Comparison of ENCODE assay signal across 15 mouse cellular contexts in genomic region chr6:30287958-30288357, GRCm38 (mm10). TPM values are rescaled to one million over a fixed set of nuclear protein-coding genes. Genes with fewer than 3 reads are reported as not detected.
DNase-seq lines count a peak whose midpoint lies in the region; ATAC-seq and TF ChIP-seq lines count a peak whose summit lies in the region.
"Had no signal": no experiment of that assay in that cellular context is flagged by ENCODE, and none has a peak within 500 bp of the region (broad histone marks: within the 10 kb centered on the region; RNA-seq: fewer than 3 reads in every experiment).

No protein-coding gene starts in this region.

- TF ChIP-seq CTCF in lung, postnatal 0 days (IDR thresholded peaks at IDR 0.05), result no peak

- DNase-seq in heart, postnatal 14 days, result peak; percentile 20 to 25
- peak; percentile 15 for DNase-seq in lung, postnatal 14 days
- no peak for DNase-seq in lung, postnatal 0 days (ENCODE audit: low spot score)
- peak; percentile 46 for DNase-seq in adrenal gland, postnatal 25 days
- peak; percentile 20 for DNase-seq in gastrocnemius, postnatal 14 days
- DNase-seq in limb, embryonic 10.5 days (ENCODE audit: low spot score), result no peak
- DNase-seq in frontal cortex, adult 2 months (ENCODE audit: extremely low spot score in 1 of 2, low spot score in 1 of 2), result no peak
- DNase-seq: cerebellum, adult 11-12 months; liver had no signal

- H3K27ac ChIP-seq in heart, embryonic 12.5 days (ENCODE audit: poor library complexity, severe bottlenecking), result no peak overlapping the region
- H3K27ac ChIP-seq in lung, postnatal 0 days (ENCODE audit: low read length), result no peak overlapping the region
- no peak overlapping the region for H3K27ac ChIP-seq in limb, embryonic 10.5 days
- H3K27ac ChIP-seq: macrophage; neural tube, embryonic 12.5 days had no signal

- no peaks in the 10 kb centered on the region for H3K27me3 ChIP-seq in heart, embryonic 12.5 days (replicated peaks)
- no peaks in the 10 kb centered on the region for H3K27me3 ChIP-seq in lung, postnatal 0 days (replicated peaks; ENCODE audit: insufficient read depth, low read length)
- no peaks in the 10 kb centered on the region for H3K27me3 ChIP-seq in limb, embryonic 10.5 days (ENCODE audit: low read depth, poor library complexity, severe bottlenecking)
- H3K27me3 ChIP-seq: CH12.LX; neural tube, embryonic 12.5 days had no signal

- peaks cover 69% of the 10 kb centered on the region for H3K36me3 ChIP-seq in heart, embryonic 12.5 days
- peaks cover 13% of the 10 kb centered on the region for H3K36me3 ChIP-seq in lung, postnatal 0 days (ENCODE audit: insufficient read depth, low read length)
- peaks cover 72% of the 10 kb centered on the region for H3K36me3 ChIP-seq in limb, embryonic 10.5 days

- intact Hi-C loops in heart, postnatal 14 days (cut with DNase I), result no loop called here
- intact Hi-C loops in gastrocnemius, postnatal 14 days (cut with DNase I; ENCODE audit: low total_unique reads), result no loop called here

- 84% methylated on average over 6 of the region's 6 CpGs for WGBS in heart, embryonic 12.5 days
- WGBS in lung, postnatal 0 days, result 78% methylated on average over 6 of the region's 6 CpGs
- WGBS in limb, embryonic 10.5 days, result 92% methylated on average over 6 of the region's 6 CpGs

- no peaks in the 10 kb centered on the region for H3K9me3 ChIP-seq in heart, embryonic 12.5 days (replicated peaks)
- no peaks in the 10 kb centered on the region for H3K9me3 ChIP-seq in lung, postnatal 0 days (ENCODE audit: low read length)
- H3K9me3 ChIP-seq in limb, embryonic 10.5 days (replicated peaks), result no peaks in the 10 kb centered on the region
- H3K9me3 ChIP-seq: neural tube, embryonic 12.5 days had no signal

- H3K4me2 ChIP-seq in heart, embryonic 12.5 days, result no peak overlapping the region
- no peak overlapping the region for H3K4me2 ChIP-seq in lung, postnatal 0 days (replicated peaks; ENCODE audit: low read depth, low read length)
- H3K4me2 ChIP-seq: neural tube, embryonic 12.5 days had no signal

- H3K9ac ChIP-seq in heart, embryonic 12.5 days, result no peak overlapping the region
- no peak overlapping the region for H3K9ac ChIP-seq in lung, postnatal 0 days (replicated peaks; ENCODE audit: low read depth)
- H3K9ac ChIP-seq: neural tube, embryonic 12.5 days had no signal

- H3K4me1 ChIP-seq in heart, embryonic 12.5 days (replicated peaks), result peaks cover 11% of the 10 kb centered on the region
- no peaks in the 10 kb centered on the region for H3K4me1 ChIP-seq in lung, postnatal 0 days (ENCODE audit: insufficient read depth, low read depth, low read length)
- no peaks in the 10 kb centered on the region for H3K4me1 ChIP-seq in limb, embryonic 10.5 days
- H3K4me1 ChIP-seq: neural tube, embryonic 12.5 days had no signal

- no peak for TF ChIP-seq EP300 in lung, postnatal 0 days (IDR thresholded peaks at IDR 0.05)

- no peak for ATAC-seq in heart, embryonic 12.5 days (ENCODE audit: insufficient number of reproducible peaks, low FRiP score)
- ATAC-seq in lung, postnatal 0 days, result no peak
- ATAC-seq: hindbrain, embryonic 16.5 days; midbrain, embryonic 16.5 days had no signal

- H3K4me3 ChIP-seq in heart, embryonic 12.5 days, result no peak overlapping the region
- no peak overlapping the region for H3K4me3 ChIP-seq in lung, postnatal 0 days (ENCODE audit: low read depth, low read length)
- H3K4me3 ChIP-seq in limb, embryonic 10.5 days, result no peak overlapping the region
- H3K4me3 ChIP-seq: neural tube, embryonic 12.5 days had no signal

RNA-seq across cellular contexts. Expression of gene Ube2h, which starts 16.4 kb away (rescaled TPM):
- 10 to 100 TPM; 82.5 to 86.3 TPM for total RNA-seq in heart, postnatal 14 days (2021)
- polyA plus RNA-seq in heart, embryonic 12.5 days (2016; fragmentation: Nextera tagmentation; extraction: Ambion mirVana), result 69.3 and 70.9 TPM in 2 replicates
- 34.5 and 40.3 TPM in 2 replicates for polyA plus RNA-seq in lung, postnatal 0 days (2015; fragmentation: Nextera tagmentation; extraction: Ambion mirVana)
- total RNA-seq in adrenal gland, postnatal 25 days (2021), result 107 and 137 TPM in 2 replicates
- 10 to 100 TPM; 55.3 to 58.6 TPM for total RNA-seq in gastrocnemius, postnatal 14 days (2021)
- 31.9 and 41.2 TPM in 2 replicates for polyA plus RNA-seq in limb, embryonic 10.5 days (2016; fragmentation: Nextera tagmentation; extraction: Ambion mirVana)
- polyA plus RNA-seq in frontal cortex, adult 2 months (2012; rRNA removed), result 78.2 and 80.0 TPM in 2 replicates

Comparison
In these comparisons a context has a peak if more than half of its experiments do, and no peak if none do; other contexts are left out.
1. DNase-seq: peak in heart, postnatal 14 days (2 of 2), lung, postnatal 14 days (single experiment), adrenal gland, postnatal 25 days (single experiment) and gastrocnemius, postnatal 14 days (single experiment); none in lung, postnatal 0 days (single experiment), limb, embryonic 10.5 days (single experiment) and frontal cortex, adult 2 months (0 of 2).